In the genomic region with DNA sequence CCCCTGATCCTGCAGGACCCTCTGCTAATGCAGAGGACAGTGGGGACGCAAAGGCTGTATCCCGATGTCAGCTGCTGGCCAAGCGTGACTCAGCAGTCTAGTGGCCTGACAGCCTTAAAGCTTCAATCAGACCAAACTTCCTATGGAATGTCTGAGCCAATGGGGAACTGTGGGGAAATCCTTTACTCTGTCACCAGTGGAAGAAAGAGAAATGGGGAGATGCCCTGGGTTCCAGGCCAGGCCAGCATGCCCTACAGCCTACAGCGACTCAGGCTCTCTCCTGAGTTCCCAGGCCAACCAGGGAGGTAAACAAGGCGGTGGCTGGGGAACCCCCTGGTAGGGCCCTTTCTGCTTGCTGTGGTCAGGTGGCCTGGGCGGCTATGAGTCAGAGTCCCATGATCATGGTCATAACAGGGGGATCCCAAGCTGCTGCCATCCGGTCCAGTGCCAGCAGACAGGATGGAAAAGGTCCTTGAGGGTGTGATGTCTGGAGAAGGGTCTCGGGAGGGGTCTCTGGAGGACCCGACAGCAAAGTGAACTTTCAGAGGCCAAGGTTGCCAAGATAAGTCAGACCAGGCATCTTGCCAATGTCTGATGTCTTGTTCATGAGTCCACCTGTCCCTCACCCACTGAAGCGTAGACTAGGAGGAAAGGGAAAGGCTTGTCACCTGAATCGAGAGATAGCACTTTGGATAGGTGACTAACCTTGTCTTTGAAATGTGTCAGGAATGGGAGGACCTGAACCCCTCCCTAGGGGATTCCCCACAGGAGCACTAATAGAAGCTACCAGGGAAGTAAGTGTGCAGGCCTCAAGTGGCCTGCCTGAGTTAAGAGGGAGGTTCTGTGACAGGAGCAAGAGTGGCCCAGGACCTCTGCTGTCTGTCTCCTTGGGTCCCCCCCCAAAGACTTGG, we compare ENCODE assay signal across 8 mouse cellular contexts. TPM values are rescaled to one million over a fixed set of nuclear protein-coding genes. Genes with fewer than 3 reads are reported as not detected.
DNase-seq lines count a peak whose midpoint lies in the region; ATAC-seq lines count a peak whose summit lies in the region.
"Had no signal": no experiment of that assay in that cellular context is flagged by ENCODE, and none has a peak within 500 bp of the region (broad histone marks: within the 10 kb centered on the region; RNA-seq: fewer than 3 reads in every experiment).

No protein-coding gene starts in this region.

- 38% methylated on average over 11 of the region's 11 CpGs for whole genome bisulfite sequencing in heart, embryonic 11.5 days (ENCODE audit: insufficient replicate concordance)

- peak overlapping the region; percentile 35 for H3K4me3 ChIP-seq in brown adipose tissue, adult 24 weeks (ENCODE audit: insufficient read depth, low read depth, low read length)
- H3K4me3 ChIP-seq in heart, embryonic 11.5 days (ENCODE audit: low read depth, low read length) = no peak overlapping the region
- H3K4me3 ChIP-seq: erythroblast, embryonic 14.5 days had no signal

- no peak overlapping the region for H3K9ac ChIP-seq in heart, embryonic 11.5 days (ENCODE audit: low read depth, low read length)

- 0 out of 2 replicates have a peak, but pooled peaks have one; percentile 28 for ATAC-seq in heart, embryonic 11.5 days (replicated peaks; ENCODE audit: insufficient number of reproducible peaks, low FRiP score, low TSS enrichment)
- no peak for ATAC-seq in megakaryocyte progenitor cell, adult 5-6 weeks (replicated peaks; ENCODE audit: poor library complexity)

- peaks cover 26% of the 10 kb centered on the region for H3K4me1 ChIP-seq in brown adipose tissue, adult 24 weeks (ENCODE audit: control insufficient read depth, insufficient read depth, insufficient read length, low read length)
- peaks cover 36% of the 10 kb centered on the region for H3K4me1 ChIP-seq in heart, embryonic 11.5 days (ENCODE audit: control insufficient read depth, insufficient read depth, low read length)

- H3K4me2 ChIP-seq in heart, embryonic 11.5 days = peak overlapping the region; percentile 27

- peak overlapping the region; percentile 96 for H3K27ac ChIP-seq in brown adipose tissue, adult 24 weeks (replicated peaks; ENCODE audit: low read depth, low read length)
- peak overlapping the region; percentile 68 for H3K27ac ChIP-seq in heart, embryonic 11.5 days (ENCODE audit: low read depth, low read length)

- H3K36me3 ChIP-seq in heart, embryonic 11.5 days (ENCODE audit: control insufficient read depth, insufficient read depth, low read length) = no peaks in the 10 kb centered on the region

- peak; percentile 92 for DNase-seq in 3134 (ENCODE audit: extremely low read depth, insufficient read length, low spot score)
- DNase-seq in CD4-positive, CD25-positive, alpha-beta regulatory T cell, adult 2 months (ENCODE audit: low read depth, low spot score) = peak; percentile 56
- peak; percentile 92 to 97 for DNase-seq in kidney, postnatal 25 days
- DNase-seq in ovary, adult 18-20 months (ENCODE audit: low spot score) = peak; percentile 89

- no peaks in the 10 kb centered on the region for H3K9me3 ChIP-seq in heart, embryonic 11.5 days (replicated peaks; ENCODE audit: control insufficient read depth, low read length)

- no peaks in the 10 kb centered on the region for H3K27me3 ChIP-seq in heart, embryonic 11.5 days (ENCODE audit: control insufficient read depth, insufficient read depth, low read length)

RNA-seq across cellular contexts. Expression of gene Mgat4b, which starts 2.4 kb away (rescaled TPM):
- polyA plus RNA-seq in brown adipose tissue, adult 24 weeks (2012; ENCODE audit: insufficient read depth, insufficient read length, missing spikeins) = 57.6 and 60.6 TPM in 2 replicates
- polyA plus RNA-seq in heart, embryonic 11.5 days (2014; fragmentation: Nextera tagmentation; extraction: Ambion mirVana) = 14.2 and 14.4 TPM in 2 replicates
- 17.4 and 18.9 TPM in 2 replicates for total RNA-seq in megakaryocyte progenitor cell, adult 5-6 weeks (2015)
- 10.8 and 16.2 TPM in 2 replicates for total RNA-seq in megakaryocyte progenitor cell, adult 5-6 weeks (2017)

RNA-seq across cellular contexts. Expression of gene Sqstm1, which starts 2.5 kb away (rescaled TPM):
- polyA plus RNA-seq in brown adipose tissue, adult 24 weeks (2012; ENCODE audit: insufficient read depth, insufficient read length, missing spikeins) = 216 and 235 TPM in 2 replicates
- 159 and 197 TPM in 2 replicates for polyA plus RNA-seq in heart, embryonic 11.5 days (2014; fragmentation: Nextera tagmentation; extraction: Ambion mirVana)
- 42.7 and 49.3 TPM in 2 replicates for total RNA-seq in megakaryocyte progenitor cell, adult 5-6 weeks (2015)
- total RNA-seq in megakaryocyte progenitor cell, adult 5-6 weeks (2017) = 207 and 220 TPM in 2 replicates

RNA-seq across cellular contexts. Expression of gene Ltc4s, which starts 25.3 kb away (rescaled TPM):
- polyA plus RNA-seq in brown adipose tissue, adult 24 weeks (2012; ENCODE audit: insufficient read depth, insufficient read length, missing spikeins) = 27.5 and 45.3 TPM in 2 replicates
- polyA plus RNA-seq in heart, embryonic 11.5 days (2014; fragmentation: Nextera tagmentation; extraction: Ambion mirVana) = 0.74 TPM in 1 of 2 replicates, not detected in the other
- total RNA-seq in megakaryocyte progenitor cell, adult 5-6 weeks (2015) = 0.74 and 1.1 TPM in 2 replicates
- 1.4 TPM in 1 of 2 replicates, not detected in the other for total RNA-seq in megakaryocyte progenitor cell, adult 5-6 weeks (2017)
- polyA plus RNA-seq: erythroblast, embryonic 14.5 days had no signal

RNA-seq across cellular contexts. Expression of gene Mrnip, which starts 38.9 kb away (rescaled TPM):
- 3.0 and 6.3 TPM in 2 replicates for polyA plus RNA-seq in brown adipose tissue, adult 24 weeks (2012; ENCODE audit: insufficient read depth, insufficient read length, missing spikeins)
- 15.3 and 17.6 TPM in 2 replicates for polyA plus RNA-seq in heart, embryonic 11.5 days (2014; fragmentation: Nextera tagmentation; extraction: Ambion mirVana)
- 18.8 and 20.0 TPM in 2 replicates for total RNA-seq in megakaryocyte progenitor cell, adult 5-6 weeks (2015)
- 14.6 and 16.5 TPM in 2 replicates for total RNA-seq in megakaryocyte progenitor cell, adult 5-6 weeks (2017)

Comparison
In these comparisons a context has a peak if more than half of its experiments do, and no peak if none do; other contexts are left out.
1. RNA of gene Ltc4s, which starts 25.3 kb away (polyA plus RNA-seq): 27.5 to 45.3 TPM in brown adipose tissue, adult 24 weeks; 0.74 TPM in heart, embryonic 11.5 days; every median in the first group is over 10 times any median in the second.
2. Peak in every context shown above with its lines, with median percentiles within 50 percentile points of each other: DNase-seq.